Mouse (Mus musculus) lung, adult 2 months (tissue): Measurements from ENCODE around the gene Serp1.

Experiments used
- CTCF ChIP-seq: fragments of 200-500 bp; IDR thresholded peaks from 2 replicates; pipeline ENCODE4 v1.5.1; 2011; ENCODE audit warnings: mild to moderate bottlenecking, low read length, control low read depth; ENCODE audit not compliant: insufficient read depth
- POLR2A ChIP-seq: fragments of 200-500 bp; IDR thresholded peaks from 2 replicates; pipeline ENCODE4 v1.6.1; 2011; ENCODE audit warnings: low read depth, mild to moderate bottlenecking, control low read depth, low read length, borderline replicate concordance; ENCODE audit errors: extremely low read depth

GRCm38 (mm10) chr3:58570821-58571220 is 45.1 kb upstream of the Serp1 start:
- TF ChIP-seq CTCF, result no peak
- no peak for TF ChIP-seq POLR2A
